Mouse (Mus musculus) left cerebral cortex, adult 2 months (tissue): ENCODE measurements around the gene Tmem259. TPM values are rescaled to one million over a fixed set of nuclear protein-coding genes. Genes with fewer than 3 reads are reported as not detected.

Experiments
- DNase-seq, 2 experiments: peaks; one replicate each; pipeline ENCODE4 v3.0.0; 2021 to 2022; ENCODE audit warnings: low spot score in 2 of 2, mixed read lengths in 1 of 2; ENCODE audit errors: extremely low spot score in 1 of 2
- H3K27ac ChIP-seq: fragments of 200-600 bp; 2 replicates; pipeline ENCODE4 v1.8.1; 2022
- H3K4me3 ChIP-seq: fragments of 200-600 bp; 2 replicates; pipeline ENCODE4 v1.8.1; 2022
- CTCF ChIP-seq: fragments of 200-600 bp; IDR thresholded peaks from 2 replicates; pipeline ENCODE4 v1.8.1; 2022; ENCODE audit warnings: antibody characterized with exemption, mild to moderate bottlenecking, moderate library complexity
- intact Hi-C: fragments of 180-260 bp; cut with DNase I; formaldehyde crosslinking; loops from one replicate; pipeline ENCODE4 v1.15.1; 2025
- total RNA-seq, 2 experiments: library from RNA; stranded (reverse); gene quantifications; 2 replicates each; pipeline ENCODE4 v1.2.3; 2021

Tmem259 gene
- total RNA-seq, 2 experiments from 2014 or later, result 122 to 126 TPM

DNA sequence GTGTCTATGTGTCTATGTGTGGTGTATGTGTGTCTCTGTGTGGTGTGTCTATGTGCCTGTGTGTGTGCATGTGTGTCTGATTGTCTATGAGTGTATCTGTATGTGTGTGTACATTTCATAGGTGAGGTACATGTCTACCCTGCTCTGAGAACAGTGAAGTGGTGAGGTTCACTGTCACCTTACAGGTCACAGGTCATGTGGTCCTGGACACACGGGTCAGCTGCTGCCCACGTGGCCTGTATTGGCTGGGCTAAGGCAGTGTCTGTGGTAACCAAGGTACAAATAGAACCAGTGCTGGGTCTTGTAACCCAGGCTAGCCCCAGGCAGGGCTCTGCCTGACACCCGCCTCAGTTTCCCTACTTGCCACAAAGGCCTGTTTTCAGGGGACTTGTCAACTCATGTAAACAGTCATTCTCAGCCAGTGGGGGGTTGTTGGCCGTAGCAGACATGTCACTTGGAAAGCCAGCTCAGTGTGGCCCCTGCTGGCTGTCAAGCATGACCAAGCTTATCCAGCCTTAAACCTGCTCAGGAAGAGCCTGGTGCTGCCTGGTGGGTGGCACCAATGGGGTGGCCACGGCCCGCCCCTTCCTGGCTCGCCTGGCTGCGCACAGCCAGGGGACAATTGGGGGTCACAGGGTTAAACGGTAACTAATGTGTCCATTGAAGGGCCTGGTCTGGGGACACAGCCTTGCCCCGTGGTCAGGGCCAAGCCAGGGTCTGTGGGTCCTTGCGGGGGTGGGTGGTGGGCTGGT lies 46.2 kb downstream of the Tmem259 start:
- no peak overlapping the region for H3K27ac ChIP-seq
- intact Hi-C loops, result no loop called here
- TF ChIP-seq CTCF, result no peak

DNA sequence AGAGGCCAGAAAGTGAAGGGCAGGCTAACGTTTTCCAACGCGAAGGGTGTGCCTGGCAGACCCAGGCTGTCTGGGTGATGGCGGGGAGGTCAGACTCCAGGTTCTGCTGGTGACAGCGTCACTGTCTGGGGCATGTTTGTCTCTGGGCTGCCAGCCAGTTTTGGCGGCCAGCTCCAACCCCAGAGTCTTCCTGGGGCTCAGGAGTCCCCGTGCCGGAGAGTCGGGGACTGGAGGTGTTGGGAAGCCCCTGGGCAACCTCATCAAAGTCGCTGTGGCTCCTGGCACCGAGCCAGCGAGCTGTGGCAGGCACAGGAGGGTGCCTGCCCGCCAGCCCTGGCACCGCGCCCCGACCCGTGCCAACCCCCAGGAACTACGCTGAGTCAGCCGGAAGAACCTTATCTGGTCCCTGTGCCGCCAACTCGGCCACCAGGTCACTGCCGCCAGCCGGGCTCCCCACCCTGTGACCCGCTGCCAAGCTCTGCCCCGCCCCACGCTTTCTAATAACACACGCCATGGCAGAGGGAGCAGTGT lies 47.2 kb downstream of the Tmem259 start:
- TF ChIP-seq CTCF, result no peak
- Histone ChIP-seq H3K4me3 (no peak overlapping the region), H3K27ac (no peak overlapping the region)
- no peak for DNase-seq
- intact Hi-C loops, result no loop called here

More for the DNA sequence above, 46.2 kb downstream of the Tmem259 start:
- no peak for DNase-seq
- H3K4me3 ChIP-seq, result no peak overlapping the region

DNA sequence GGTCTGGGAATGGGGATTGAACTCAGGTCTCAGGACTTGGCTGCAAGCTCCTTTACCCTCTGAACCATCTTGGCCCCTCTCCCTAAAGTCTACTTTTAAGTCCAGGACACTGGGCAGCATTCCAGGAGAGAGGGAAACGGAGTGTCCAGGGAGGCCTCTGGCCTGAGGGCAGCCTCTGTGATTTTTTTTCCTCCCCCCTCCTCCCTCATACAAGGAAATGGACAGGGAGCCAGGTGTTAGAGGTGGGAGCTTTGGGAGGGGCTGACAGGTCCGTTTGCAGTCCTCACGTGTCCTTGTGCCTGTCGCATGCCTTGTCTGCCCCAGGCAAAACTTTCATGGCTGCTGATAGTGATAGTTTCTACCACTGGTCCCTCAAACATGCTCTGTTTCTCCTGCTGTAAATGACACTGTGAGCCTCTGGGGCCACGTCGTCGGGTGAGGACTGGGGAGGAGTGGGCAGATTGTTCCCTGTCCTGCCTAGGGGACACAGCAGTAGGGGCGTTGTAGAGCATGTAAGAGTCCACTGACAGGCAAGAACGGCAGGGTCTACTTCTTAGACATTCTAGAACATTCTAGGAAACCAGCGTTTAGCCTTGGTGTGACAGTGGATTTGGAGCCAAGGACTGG lies 47.7 kb downstream of the Tmem259 start:
- intact Hi-C loops, result no loop called here
- no peak for TF ChIP-seq CTCF

DNA sequence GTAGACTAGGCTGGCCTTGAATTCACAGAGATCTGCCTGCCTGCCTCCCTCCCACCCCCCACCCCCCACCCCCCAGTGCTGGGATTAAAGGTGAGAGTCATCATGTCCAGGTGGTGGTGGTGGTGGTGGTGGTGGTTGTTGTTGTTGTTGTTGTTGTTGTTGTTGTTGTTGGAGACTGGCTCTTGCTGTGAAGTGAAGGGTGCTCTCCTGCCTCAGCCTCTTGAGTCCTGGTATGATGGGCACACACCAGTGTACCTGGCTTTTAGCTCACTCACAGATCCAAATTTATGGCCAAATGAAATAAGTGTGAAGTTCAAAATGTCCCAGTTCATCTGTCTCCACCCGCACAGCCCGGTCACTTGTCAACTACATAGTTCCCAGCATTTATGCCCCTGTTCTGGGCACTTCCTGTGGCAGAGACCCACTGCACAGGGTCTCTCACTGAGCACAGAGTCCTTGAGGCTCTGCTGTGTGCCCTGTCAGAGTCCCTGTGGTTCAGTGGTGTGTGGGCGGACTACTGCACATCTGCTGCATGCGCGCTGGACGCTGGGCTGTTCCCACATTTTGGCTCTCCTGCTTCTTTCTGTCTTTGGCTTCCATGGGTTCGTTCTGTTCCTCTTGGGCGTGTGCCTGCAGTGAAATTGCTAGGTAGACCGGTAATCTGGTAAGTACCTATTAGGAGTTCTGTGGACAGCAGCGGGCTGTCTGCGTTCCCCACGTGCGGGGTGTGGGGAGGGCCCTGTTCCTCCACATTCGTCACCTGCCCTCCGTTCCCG lies 49.1 kb downstream of the Tmem259 start:
- intact Hi-C loops, result no loop called here

More for the DNA sequence above, 47.7 kb downstream of the Tmem259 start:
- Histone ChIP-seq H3K4me3 (no peak overlapping the region), H3K27ac (no peak overlapping the region)
- no peak for DNase-seq

DNA sequence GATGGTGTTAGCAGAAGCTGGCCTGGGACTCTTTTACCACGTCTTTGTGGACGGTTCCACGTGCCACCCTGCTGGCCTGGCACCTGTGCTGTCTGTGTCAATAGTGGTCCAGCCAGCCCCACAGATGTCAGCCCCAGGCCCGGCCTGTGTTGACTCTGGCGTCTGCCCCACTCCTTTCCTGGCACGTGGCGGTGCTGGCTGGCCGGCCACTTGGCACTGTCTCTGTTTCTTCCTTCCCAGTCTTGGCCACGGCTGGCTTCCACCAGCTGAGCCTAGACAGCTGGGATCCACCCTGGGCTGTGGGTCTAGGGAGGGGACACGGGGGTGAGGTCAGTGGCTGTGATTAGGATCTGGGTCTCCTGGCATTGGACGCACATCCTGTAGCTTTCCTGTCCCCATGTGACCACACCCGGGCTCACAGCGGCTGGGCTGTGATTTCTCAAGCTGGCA lies 49.8 kb downstream of the Tmem259 start:
- intact Hi-C loops, result no loop called here
- TF ChIP-seq CTCF, result no peak
- DNase-seq, result peak; percentile 51 to 68
- 0 out of 2 replicates have a peak overlapping the region, but pooled peaks have one; percentile 16 for H3K27ac ChIP-seq
- H3K4me3 ChIP-seq, result no peak overlapping the region

More for the DNA sequence above, 49.1 kb downstream of the Tmem259 start:
- H3K4me3 ChIP-seq, result no peak overlapping the region
- 0 out of 2 replicates have a peak overlapping the region, but pooled peaks have one; percentile 10 for H3K27ac ChIP-seq
- DNase-seq, result no peak
- no peak for TF ChIP-seq CTCF

DNA sequence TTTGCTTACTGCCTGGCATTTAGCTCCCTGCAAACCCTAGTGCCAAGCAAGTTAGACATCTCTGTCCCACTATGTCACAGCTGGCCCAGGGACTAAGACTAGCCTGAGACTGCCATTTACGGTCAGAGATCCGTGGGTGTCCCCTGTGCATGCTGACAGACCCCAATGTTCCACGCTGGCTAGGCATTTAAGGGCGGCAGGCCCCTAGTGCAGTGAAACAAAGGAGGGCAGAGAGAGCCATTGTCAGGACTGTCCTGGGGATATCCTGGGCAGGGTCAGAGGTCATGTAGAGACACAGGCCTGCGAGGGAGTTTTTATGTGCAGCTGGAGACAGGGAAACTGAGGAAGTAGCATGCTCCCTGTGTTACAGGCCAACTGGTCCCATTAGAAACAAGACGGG lies 50.3 kb downstream of the Tmem259 start:
- 0 out of 2 replicates have a peak overlapping the region, but pooled peaks have one; percentile 16 for H3K27ac ChIP-seq
- TF ChIP-seq CTCF, result no peak
- no peak for DNase-seq
- H3K4me3 ChIP-seq, result no peak overlapping the region
- intact Hi-C loops, result no loop called here

DNA sequence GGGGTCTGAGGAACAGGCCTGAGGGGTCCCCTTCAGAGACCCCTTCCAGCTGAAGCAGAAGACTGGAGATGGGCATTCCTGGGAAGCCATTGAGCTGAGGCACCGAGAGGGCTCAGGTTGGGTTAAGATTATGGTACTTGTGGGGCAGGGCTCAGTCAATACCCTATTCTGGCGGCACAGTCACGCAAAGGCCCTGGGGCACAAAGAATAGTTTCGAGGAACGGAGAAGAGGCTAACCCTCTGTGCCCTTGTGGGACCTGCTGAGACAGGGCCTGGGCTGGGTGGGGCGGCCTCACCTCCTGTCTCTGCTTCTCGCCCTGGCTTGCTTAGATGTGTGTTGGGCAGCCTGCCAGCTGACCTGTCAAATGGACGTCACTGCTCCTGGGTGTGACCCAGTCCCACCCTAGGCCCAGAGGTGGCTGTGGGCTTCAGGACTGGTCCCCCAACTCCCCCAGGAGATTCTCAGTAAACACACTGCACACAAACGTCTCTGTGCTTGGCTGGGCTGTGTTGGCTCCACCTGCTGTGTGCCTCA lies 50.9 kb downstream of the Tmem259 start:
- Histone ChIP-seq H3K27ac (peak overlapping the region; percentile 60; the same call in 1 of the 2 replicates), H3K4me3 (no peak overlapping the region)
- no peak for DNase-seq
- intact Hi-C loops, result no loop called here
- TF ChIP-seq CTCF, result no peak

DNA sequence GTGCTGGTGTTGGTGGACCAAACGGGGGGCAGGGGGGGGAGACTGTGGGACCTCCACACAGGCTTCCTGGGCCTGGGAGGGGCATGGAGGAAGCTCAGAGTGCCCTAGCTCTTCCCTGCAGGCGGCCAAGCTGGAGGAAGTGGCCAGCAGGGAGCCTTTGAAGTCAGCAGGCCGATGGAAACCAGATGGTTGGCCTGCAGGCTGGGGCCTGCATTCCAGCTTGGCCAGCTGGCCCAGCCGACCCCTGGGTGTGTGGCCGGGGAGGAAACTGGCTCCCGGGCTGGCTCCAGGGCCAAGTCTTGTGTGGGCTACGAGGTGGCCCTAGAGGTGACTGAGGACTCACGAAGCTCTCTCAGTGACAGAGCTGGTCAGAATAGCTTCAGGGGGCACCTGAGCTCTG lies 51.4 kb downstream of the Tmem259 start:
- DNase-seq, result no peak
- TF ChIP-seq CTCF, result peak; percentile 1; the same call in 1 of the 2 replicates
- Histone ChIP-seq H3K4me3 (no peak overlapping the region), H3K27ac (peak overlapping the region; percentile 60; the same call in 1 of the 2 replicates)
- intact Hi-C loops, result no loop called here

DNA sequence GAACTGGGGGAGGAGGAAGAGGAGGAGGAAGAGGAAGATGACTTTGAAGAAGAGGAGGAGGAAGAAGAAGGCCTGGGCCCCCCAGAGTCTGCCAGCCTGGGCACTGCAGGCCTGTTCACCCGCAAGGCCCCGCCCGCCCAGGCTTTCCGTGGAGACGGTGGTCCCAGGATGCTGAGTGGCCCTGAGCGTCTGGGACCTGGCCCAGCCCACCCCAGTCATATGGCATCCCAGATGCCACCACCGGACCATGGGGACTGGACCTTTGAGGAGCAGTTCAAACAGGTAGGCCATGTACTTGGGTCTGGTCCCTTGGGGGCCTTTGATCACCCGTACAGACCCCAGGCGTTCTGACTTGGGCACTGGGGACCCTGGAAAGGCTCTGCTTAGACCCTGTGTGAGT lies 52.3 kb downstream of the Tmem259 start:
- Histone ChIP-seq H3K4me3 (no peak overlapping the region), H3K27ac (no peak overlapping the region)
- intact Hi-C loops, result no loop called here
- TF ChIP-seq CTCF, result no peak
- DNase-seq, result no peak

DNA sequence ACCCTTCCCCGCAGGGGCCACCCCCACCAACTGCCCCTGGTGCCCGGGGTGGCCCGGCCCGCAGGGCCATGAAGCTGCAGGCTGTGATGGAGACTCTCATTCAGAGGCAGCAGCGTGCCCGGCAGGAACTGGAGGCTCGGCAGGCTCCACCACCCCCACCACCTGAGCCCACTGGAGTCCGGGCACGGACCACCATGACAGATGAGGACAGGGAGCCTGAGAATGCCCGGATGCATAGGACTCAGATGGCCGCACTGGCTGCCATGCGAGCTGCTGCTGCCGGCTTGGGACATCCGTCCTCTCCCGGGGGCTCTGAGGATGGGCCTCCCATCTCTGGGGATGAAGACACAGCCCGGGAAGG lies 53.3 kb downstream of the Tmem259 start:
- TF ChIP-seq CTCF, result no peak

DNA sequence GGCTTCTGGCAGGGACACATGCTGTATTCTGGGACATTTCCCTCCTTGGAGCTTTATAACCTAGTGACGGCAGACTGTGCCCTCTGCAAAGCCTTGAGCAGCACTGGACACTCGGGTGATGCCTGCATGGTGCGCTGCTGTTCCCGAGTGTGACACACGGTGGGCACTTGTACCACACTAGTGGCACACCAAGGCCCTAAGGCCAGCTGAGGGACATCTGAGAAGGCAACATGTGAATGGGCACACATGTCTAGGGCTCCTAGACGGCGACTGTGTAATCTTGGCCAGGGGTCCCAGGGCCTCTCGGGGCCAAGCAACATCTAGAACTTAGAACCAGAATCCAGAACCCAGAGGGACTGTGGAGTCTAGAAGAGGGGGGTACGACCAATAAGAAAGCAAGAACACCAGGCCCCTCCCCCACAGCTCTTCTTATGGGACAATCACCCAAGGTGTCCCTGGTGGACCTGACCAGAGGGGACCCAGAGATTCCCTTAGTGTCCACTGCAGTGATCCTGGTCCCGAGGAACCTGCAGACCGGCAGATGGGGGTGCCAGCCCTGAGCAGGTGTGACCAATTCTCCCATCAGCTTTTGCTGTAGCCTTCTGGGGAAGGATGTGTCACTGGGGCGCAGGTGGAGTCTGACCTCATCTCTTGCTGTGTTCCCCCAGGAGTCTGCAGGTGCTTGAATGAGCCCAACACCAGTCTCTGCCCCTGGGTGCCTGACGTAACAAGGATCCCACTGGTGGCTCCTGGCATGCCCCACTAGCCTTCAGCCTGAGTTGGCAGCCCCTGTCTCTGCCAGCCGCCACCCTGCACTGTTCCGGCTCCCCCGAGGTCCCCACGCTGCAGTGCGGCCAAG lies 53.9 kb downstream of the Tmem259 start:
- no peak for TF ChIP-seq CTCF
- Histone ChIP-seq H3K27ac (no peak overlapping the region), H3K4me3 (no peak overlapping the region)
- no peak for DNase-seq
- intact Hi-C loops, result no loop called here

More for the DNA sequence above, 53.3 kb downstream of the Tmem259 start:
- intact Hi-C loops, result no loop called here
- Histone ChIP-seq H3K27ac (no peak overlapping the region), H3K4me3 (no peak overlapping the region)
- no peak for DNase-seq
